Mouse (Mus musculus): Measurements from ENCODE around the gene Ift57.

Ift57 gene

DNA sequence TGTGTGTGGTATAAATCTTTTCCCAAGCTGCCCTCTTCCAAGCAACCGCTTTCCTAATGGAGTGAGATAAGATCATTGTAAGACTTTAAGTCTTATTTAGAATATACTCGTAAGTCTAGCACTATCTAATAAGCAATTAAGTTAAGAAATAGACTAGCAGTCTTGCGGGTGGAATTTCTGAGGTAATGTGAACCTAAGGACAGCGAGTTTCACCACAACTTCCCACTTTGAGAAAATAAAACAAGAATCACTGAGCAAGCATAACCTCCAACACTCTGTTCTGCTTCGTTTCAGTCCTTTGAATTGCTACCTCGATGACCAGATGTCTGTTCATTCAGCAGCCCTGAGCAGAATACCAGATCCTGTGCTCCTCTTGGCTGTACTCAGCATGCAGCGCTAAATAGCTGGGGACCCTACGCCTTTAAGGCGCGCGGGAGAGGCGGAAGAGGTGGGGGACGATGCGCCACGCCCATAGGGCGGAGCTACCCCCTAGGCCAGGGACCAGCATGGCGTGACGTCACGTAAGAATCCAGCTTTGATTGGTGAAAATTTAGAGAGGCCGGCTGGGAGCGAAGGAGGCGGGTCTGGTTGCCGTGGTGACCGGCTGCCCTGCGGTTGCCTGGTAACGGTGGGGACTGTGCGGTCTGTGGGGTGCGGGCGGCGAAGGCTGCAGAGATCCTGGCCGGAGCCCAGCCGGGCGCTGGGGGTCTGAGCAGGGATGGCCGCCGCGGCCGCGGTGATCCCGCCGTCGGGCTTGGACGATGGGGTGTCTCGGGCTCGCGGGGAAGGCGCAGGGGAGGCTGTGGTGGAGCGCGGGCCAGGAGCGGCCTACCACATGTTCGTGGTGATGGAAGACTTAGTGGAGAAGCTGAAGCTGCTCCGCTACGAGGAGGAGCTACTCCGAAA, at the start of gene Ift57:
Ift57 (plus strand) TSS at position 614 of the 906 bp plus-strand sequence.
- in situ Hi-C loops (cut with MboI; ENCODE audit: low sequenced_read_pairs): no loop called here

DNA sequence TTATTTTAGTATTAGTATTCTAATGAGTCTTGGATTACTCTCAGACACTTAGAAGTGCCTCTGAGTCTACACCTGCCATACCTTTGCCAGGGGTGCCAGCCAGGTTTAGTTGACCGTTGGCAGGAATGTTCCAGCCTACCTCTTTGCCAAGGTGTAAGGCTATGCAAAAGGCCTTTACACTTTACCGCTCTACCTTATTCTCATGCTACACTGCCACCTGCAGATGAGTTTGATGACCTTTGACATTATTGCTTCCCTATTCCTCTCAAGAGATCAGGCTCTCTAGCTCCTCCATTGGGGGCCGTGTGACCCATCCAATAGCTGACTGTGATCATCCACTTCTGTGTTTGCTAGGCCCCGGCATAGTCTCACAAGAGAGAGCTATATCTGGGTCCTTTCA, 41.9 kb upstream of the Ift57 start:
- in situ Hi-C loops (cut with MboI; ENCODE audit: low sequenced_read_pairs): no loop called here

DNA sequence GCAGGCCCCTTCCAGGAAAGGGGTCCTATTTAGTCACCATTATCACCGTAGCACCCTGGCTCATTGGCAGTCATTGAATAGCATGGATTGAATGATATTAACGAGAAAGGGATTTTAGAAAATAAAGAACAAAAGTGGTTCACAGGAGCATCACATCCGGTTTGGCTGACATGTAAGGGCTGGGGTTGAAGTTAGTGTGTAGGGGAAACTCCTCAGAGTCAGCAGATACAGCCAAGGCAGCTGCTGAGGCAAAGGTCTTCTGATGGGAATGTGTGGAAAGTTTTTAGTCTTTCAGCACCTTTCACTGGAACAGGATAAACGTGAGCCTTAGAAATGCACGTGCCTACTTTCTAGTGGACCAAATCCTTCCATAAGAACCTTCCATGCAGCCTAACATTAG, 41.0 kb upstream of the Ift57 start:
- in situ Hi-C loops (cut with MboI; ENCODE audit: low sequenced_read_pairs): no loop called here

DNA sequence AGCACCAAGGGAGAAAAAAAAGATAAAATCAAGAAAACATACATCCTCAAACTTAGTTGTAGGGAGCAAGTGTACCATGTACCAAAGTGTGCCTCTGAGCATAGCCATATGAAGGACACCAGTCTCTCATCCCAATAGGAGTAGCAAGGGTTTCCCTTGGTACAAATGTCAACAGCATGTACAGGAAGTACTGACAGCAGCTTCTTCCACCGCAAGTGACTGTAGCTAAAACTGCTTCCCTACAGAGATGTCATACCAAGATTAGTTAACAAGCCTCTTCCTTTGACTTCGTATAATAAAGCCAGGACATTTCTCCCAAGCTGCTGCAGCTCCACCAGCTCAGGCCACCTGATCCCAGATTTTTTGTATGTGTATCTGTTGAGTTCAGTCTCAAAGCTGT, 39.9 kb upstream of the Ift57 start:
- in situ Hi-C loops (cut with MboI; ENCODE audit: low sequenced_read_pairs): no loop called here

DNA sequence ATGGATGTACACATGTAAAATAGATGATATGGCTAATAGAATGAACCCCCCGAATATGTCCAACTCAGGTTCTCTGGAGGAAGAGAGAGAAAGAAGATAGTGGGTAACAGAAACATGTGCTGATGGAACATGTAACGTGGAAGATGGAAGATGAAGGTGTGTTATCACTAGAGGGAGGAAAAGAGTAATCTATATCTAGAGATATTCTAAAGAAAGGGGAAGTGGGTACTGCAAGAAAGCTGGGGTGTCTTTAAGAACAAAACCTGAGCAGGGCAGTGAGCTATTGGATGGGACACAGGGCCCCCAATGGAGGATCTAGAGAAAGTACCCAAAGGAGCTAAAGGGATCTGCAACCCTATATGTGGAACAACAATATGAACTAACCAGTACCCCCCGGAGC, 38.9 kb upstream of the Ift57 start:
- in situ Hi-C loops (cut with MboI; ENCODE audit: low sequenced_read_pairs): no loop called here

DNA sequence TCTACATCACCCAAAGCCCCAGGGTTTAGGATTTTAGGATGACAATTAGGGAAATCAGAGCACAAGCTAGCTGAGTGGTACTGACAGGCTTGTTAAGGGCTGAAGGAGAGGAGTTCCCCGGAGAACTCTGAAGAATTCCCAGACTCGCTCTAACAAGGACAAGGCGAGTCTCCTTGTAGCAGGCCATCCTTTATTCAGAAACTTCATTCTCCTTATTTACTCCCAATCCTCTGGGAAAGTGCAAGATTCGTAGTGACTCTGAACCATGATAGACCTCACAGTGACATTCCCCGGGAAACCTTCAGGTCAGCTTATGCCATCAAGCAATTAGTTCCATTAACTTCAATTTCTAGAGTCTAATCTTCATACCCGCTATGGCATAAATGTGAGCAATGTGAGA, 36.8 kb upstream of the Ift57 start:
- in situ Hi-C loops (cut with MboI; ENCODE audit: low sequenced_read_pairs): no loop called here

DNA sequence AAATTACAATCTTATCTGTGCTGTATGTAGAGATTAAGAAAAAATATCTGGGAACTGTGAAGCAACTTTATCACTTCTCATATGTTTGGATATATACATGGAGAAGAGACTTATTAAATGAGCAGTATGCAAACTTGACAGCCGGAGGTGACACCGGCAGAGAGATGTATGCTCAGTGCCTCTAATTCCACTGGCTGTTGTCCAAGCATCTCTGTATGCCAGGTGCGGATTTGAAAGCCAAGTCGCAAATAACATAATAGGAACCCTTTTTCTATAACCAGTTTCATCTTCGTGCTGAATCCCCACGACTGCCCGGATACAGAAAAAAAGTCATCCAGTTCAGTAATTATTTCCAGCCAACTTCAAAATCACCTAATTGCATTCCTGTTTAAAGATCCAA, 34.4 kb upstream of the Ift57 start:
- in situ Hi-C loops (cut with MboI; ENCODE audit: low sequenced_read_pairs): no loop called here

DNA sequence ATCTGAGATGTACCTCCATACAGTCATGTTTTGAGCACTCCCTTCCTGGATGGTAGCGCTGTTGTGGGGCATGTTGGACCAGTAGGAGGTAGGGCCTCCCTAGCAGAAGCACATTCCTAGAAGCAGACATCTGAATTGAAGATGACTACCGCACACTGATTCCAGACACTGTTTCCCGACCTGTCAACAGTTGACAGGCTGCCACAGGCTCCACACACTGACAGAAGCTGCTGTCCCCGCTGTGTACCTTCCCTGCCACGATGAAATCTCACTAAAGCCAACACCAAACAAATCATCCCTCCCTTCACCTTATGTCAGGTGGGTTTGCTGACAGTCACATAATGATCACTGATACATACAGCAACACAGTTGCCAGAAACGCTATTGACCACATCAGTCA, 19.4 kb upstream of the Ift57 start:
- in situ Hi-C loops (cut with MboI; ENCODE audit: low sequenced_read_pairs): no loop called here

DNA sequence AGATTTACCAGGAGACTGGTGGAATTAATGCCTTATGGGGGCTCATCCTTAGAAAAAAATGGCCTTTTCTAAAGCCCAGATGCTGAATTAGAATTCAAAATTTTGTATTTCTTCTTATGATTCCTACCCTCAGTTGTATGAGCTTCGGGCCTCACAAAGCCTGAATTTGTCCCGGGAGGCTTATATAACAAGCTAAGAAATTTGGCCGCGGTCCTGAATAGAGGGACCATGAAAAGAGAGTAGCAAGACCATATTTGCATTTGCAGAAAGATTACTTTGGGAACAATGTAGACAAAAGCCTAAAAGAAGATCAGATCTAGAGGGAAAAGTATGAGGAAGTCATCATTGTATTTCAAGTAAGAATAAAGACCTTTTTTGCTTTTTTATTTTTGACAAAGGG, 14.1 kb upstream of the Ift57 start:
- in situ Hi-C loops (cut with MboI; ENCODE audit: low sequenced_read_pairs): no loop called here

DNA sequence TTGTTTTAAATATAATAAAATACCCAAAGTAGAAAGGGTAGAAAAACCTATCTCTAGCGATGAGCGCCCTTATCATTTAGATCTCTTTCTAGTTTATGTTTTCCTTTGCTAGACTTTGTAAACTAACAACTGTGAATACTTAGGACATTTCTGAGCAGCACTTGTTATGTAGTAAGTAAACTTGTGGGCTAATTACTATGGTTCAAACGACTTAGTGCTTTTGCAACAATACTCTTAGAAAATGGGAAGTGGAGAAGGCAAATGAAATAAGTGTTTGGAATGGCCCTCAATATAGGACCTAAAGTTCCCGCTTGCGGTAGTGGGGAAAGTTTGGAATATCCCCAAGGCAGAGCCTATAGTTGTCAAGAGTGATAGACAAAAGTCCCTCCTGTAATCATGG, 788 bp downstream of the Ift57 start:
- in situ Hi-C loops (cut with MboI; ENCODE audit: low sequenced_read_pairs): no loop called here

DNA sequence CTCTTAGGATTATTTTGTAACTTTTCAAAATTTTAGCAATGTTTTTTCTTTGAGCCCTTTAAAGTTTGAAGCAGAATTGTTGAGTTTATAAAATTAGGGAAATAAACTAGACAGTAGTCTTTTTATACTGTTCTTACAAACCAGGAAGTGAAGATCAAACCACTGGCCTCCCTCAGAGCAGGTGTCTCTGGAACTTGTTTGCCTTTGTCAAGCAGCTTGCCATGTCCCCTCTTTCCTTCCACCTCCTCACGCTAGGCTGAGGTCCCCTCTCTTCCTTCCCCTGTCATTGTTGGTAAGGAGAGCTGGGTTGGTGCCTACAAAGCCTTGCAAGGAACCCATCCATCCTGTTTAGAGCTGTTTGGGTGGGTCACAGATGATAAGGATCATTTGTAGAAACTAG, 9.0 kb downstream of the Ift57 start:
- in situ Hi-C loops (cut with MboI; ENCODE audit: low sequenced_read_pairs): no loop called here

DNA sequence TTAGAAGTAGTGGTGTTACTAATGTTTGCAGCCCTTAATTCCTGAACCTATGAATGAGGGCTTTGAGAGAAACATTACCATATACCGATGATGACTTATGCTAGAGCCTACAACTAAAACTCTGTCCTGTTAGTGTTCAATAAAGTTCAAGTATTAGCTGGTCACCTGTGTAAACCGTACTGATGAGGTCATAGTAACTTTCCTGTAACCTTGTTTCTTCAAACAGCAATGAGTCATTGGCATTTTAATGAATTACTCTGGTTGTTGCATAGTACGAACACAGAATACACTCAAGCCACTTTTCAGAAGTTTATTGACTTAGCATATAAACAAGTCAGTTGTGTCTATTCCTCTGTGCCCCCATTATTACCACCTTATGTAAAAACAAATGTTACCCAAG, 11.2 kb downstream of the Ift57 start:
- in situ Hi-C loops (cut with MboI; ENCODE audit: low sequenced_read_pairs): no loop called here

DNA sequence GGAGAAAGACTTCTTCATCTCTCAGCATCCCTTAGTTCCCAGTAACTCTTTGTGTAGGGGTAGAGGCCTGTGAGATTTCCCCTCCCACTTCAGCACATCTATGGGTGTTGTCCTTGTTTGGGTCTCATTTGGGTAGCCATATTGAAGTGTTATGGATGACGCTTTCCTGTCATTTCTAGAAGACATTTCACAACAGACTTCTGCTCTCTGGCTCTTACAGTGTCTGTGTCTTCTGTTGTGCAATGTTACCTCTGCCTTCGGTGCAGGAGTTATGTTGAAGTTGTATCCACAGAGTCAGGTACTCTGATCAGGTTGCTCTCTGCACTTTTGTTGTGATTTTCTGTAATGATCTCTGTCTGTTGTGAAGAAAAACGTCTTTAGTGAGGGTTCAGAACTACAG, 14.3 kb downstream of the Ift57 start:
- in situ Hi-C loops (cut with MboI; ENCODE audit: low sequenced_read_pairs): no loop called here

DNA sequence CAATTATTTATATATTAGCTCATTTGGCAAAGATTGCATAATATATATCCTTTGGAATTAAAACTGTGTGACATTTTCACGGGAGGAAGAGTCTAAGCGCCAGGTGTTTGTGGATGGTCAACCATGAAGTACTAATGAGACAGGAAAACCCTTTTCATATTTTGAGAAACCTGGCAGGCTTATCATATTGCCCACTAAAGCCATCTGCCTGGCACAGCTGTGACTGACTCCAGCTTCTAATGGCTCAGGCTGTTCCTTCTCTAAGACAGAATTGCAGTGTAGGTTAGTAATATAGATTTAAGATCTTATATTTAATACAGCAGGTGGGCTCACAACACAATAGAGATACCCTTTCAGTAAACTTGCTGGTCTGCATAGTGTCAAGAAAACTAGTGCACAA, 21.6 kb downstream of the Ift57 start:
- in situ Hi-C loops (cut with MboI; ENCODE audit: low sequenced_read_pairs): no loop called here

DNA sequence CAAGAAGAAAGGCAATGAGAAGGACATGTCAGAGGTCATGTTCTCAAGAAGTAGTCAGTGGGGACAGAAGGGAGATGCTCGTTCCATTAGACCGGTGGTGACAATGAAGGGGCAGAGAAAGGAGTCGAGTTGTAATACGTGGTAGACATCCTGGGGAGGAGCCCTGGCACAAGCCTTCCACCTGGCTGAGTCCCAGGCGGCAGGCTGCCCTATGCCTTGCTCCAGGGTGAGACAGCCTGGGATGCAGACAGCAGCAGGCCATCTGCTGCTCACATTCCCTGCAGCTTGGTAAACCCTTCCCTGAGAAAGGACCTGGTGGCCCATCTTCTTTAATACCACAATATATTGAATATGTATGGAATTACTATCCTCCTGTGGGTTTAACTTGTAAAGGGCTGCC, 22.6 kb downstream of the Ift57 start:
- in situ Hi-C loops (cut with MboI; ENCODE audit: low sequenced_read_pairs): no loop called here

DNA sequence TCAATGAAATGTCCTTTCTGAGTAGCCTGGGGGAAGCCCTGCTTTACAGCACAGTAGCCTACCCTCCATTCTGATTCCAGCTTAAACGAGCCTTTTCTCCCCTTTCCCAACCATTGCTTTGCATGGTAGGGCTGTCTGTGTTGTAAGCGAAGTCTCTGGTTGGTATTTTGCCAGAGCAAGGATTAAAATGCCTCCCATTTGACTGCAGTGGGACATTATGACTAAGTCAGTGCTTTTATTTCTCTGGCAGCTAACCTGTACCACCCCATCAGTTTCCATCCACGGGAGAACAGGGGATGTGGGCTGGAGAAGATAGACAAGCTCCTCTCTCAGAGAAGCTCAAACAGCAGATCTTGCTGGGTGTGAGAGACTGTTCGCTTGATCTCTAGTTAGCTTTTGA, 24.2 kb downstream of the Ift57 start:
- in situ Hi-C loops (cut with MboI; ENCODE audit: low sequenced_read_pairs): no loop called here

DNA sequence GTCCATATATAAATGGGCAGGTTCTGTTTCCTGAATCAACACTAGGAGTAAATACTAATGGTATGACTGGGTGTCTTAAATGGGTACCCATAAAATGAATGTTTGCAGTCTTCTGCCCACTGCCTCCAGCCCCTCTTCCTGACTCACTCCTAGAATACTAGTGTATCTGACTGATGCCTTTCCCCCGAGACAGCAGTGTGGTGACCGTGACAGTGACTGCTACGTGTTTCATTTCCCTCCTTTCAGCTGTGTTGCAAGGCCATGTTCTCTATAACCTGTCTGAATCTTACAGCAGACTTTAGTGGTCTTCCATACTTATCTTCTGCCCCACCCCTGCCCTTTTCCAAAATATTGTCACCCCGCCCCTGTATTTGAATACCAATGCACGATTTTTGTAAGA, 25.2 kb downstream of the Ift57 start:
- in situ Hi-C loops (cut with MboI; ENCODE audit: low sequenced_read_pairs): no loop called here

DNA sequence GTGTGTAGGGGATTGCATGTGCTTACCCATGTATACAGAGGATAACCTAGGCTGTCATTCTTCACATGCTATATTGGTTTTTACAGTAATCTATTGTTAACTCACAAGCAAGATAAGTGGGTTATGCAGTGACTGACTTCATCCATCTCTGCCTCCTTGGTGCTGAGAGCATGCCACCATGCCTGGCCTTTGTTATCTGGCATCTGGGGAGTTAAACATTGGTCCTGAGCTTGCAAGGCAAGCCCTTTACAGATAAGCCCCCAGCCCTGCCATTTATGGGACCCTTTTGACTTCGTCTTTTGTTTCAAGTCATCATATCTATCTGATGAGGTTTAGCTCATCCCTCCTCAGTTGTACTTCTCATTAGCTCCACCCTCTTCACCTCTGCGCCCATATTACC, 25.9 kb downstream of the Ift57 start:
- in situ Hi-C loops (cut with MboI; ENCODE audit: low sequenced_read_pairs): no loop called here

DNA sequence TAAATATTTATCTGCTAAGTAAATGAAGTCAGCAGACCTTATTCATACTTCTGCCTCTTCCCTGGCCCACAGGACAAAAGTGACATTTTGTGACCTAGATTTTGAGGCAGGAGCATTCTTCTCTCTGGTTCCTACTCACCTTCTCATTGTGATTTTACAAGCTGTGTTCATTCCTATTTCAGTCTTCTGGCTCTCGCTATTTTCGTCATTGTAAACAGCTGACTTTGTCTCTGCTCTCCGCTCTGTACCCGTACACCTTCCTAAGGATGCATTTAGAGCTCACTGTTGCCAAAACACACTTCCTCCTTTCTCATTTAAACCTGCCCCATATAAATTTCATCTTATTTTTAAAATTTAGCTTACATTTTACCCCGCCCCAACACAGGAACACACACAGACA, 26.4 kb downstream of the Ift57 start:
- in situ Hi-C loops (cut with MboI; ENCODE audit: low sequenced_read_pairs): no loop called here

DNA sequence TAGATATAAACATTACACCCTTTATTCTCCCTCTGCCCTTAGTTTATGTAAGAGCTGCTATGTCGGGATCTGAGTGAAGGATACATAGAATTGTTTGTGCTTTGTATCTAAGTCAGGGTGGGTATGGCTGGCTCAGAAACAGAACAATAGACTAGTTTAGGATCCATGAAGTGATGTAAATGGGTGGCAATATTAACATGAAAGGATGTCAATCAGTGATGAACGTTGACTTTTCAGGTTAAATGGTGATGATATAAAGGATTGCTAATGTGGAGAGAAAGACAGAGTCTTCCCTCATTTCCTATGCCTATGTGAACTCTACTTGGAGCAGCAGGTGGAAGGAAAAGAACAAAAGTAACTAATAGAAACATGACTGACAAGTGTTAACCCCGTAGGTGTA, 27.2 kb downstream of the Ift57 start:
- in situ Hi-C loops (cut with MboI; ENCODE audit: low sequenced_read_pairs): no loop called here

DNA sequence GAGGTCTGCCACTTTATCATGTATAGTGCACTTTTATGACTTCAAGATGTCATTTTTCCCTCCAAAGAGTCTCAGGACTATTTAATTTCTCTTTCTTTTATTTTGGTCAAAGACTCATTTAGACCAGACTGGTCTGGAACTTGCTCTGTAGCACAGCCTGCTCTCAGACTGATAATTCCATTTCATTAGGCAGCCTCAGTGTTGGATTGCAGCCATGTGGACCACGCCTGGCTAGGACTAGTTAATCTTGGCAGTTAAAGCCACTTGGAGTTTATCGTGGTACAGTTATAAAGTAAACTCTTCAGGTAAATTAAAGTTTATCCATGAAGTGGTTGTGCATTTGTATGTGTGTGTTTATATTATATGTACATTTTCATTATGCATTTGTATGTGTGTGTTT, 27.7 kb downstream of the Ift57 start:
- in situ Hi-C loops (cut with MboI; ENCODE audit: low sequenced_read_pairs): no loop called here

DNA sequence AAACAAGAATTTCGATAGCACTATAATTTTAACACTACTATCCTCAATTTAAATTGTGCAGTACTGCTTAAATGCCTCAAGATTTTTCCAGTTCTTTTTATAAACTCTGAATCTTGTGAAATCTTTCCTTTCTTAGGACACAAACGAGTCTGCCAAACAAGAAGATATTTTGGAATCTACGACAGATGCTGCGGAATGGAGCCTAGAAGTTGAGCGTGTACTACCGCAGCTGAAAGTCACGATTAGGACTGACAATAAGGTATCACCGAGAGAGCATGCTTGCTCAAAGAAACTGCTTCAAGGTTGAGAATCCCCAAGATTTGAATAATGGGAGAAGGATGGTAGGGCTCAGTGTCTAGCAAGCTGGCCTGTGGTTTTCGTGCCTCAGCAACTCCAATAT, 37.5 kb downstream of the Ift57 start:
- in situ Hi-C loops (cut with MboI; ENCODE audit: low sequenced_read_pairs): no loop called here

DNA sequence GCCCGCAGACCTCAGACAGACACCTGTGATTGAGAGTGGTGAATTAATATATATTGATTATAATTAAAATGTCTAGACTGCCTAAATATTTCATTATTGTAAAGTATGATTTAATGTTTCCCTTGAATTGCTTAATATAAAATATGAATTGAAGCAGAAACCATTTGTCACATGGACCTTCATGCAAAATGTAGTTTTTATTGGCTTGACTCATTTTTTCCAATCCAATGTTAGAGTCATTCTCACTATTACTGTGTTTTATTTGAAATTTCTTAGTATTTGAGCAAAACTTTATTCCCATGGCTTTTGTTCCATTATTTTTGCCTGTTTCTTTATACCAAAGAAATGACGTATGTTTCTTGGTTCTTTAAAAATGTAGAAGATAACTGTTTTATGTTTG, 48.3 kb downstream of the Ift57 start:
- in situ Hi-C loops (cut with MboI; ENCODE audit: low sequenced_read_pairs): no loop called here

Data from CH12F3 (cell line).